Mouse (Mus musculus) liver, embryonic 13.5 days (tissue): ENCODE results near the gene Rhob. TPM values are rescaled to one million over a fixed set of nuclear protein-coding genes. Genes with fewer than 3 reads are reported as not detected.
"Not testable (repeated sequence)": the region's sequence is repeated elsewhere in the genome, so short reads cannot be mapped to it uniquely, and the experiment has no call there.

Source experiments
- ATAC-seq: fragments of 200-750 bp; cut with Nextera tagmentation; 2 replicates; pipeline ENCODE4 v1.8.0; 2017; ENCODE audit warnings: low read depth, mild to moderate bottlenecking, moderate number of reproducible peaks, moderate library complexity
- DNase-seq: peaks from one replicate; pipeline ENCODE4 v3.0.0; 2022
- H3K27ac ChIP-seq: fragments of 300-500 bp; sonication (generic); 2 replicates; pipeline ENCODE4 v1.5.1; 2015; ENCODE audit warnings: moderate library complexity, mild to moderate bottlenecking, inconsistent platforms
- H3K27me3 ChIP-seq: fragments of 300-500 bp; sonication (generic); 2 replicates; pipeline ENCODE4 v1.6.1; 2015; ENCODE audit warnings: mild to moderate bottlenecking, inconsistent platforms
- H3K36me3 ChIP-seq: fragments of 300-500 bp; sonication (generic); 2 replicates; pipeline ENCODE4 v1.6.1; 2015; ENCODE audit warnings: mild to moderate bottlenecking, inconsistent platforms
- H3K4me1 ChIP-seq: fragments of 300-500 bp; sonication (generic); replicated peaks from 2 replicates; pipeline ENCODE4 v1.6.1; 2015; ENCODE audit warnings: inconsistent platforms
- H3K4me2 ChIP-seq: fragments of 300-500 bp; sonication (generic); 2 replicates; pipeline ENCODE4 v1.6.1; 2015; ENCODE audit warnings: inconsistent platforms, mild to moderate bottlenecking, moderate library complexity
- H3K4me3 ChIP-seq: fragments of 300-500 bp; sonication (generic); replicated peaks from 2 replicates; pipeline ENCODE4 v1.5.1; 2015; ENCODE audit warnings: mild to moderate bottlenecking, inconsistent platforms
- H3K9ac ChIP-seq: fragments of 300-500 bp; sonication (generic); 2 replicates; pipeline ENCODE4 v1.6.1; 2015; ENCODE audit warnings: mild to moderate bottlenecking, inconsistent platforms
- H3K9me3 ChIP-seq: fragments of 300-500 bp; sonication (generic); replicated peaks from 2 replicates; pipeline ENCODE4 v1.6.1; 2016; ENCODE audit warnings: inconsistent platforms
- WGBS: fragments of 180-500 bp; shearing (Covaris S2); methylation state at CpG from one replicate; pipeline ENCODE4 v1.1.7; 2015; ENCODE audit not compliant: insufficient replicate concordance; 5-methylcytosine and 5-hydroxymethylcytosine counted together
- polyA plus RNA-seq: library from polyadenylated mRNA; unstranded; fragments of >200 nt; fragmentation: Nextera tagmentation; extraction: Ambion mirVana; gene quantifications from 2 replicates; pipeline ENCODE4 v1.2.1, GENCODE M21; 2015

Gene Rhob
- polyA plus RNA-seq, 1 experiment from 2014 or later, result 6.0 TPM

DNA sequence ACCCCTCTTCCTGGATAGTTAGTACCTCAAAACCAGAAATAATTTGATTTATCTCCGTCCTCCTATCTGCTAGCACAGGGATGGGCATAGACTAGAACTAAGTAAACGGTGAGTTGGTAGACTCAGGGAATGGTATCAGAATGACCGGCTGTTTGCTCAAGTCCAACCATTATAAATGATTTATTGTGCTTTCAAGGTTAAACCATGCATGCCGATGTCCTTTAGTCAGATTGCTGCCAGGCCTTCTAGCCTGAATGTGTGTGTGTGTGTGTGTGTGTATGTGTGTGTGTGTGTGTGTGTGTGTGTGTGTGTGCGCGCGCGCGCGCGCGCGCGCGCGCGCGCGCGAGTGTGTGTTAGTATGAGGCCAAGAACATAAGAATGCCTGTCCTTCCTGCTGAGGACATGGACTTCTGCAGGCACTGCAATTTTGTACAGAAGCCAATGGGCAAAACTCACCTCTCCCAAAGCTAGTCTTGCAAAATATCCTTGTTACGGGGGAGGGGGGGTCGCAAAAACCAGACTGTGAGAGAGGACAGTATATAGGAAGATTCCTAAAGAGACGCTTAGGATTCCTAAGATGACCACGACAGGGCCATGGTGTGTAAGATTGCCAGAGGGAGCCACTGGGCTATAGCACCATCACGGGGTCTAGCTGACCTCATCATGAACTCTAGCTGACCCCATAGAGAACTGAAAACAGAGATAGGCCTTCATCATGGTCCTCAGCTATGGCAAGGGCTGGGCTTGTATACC lies 29.9 kb downstream of the Rhob start:
- Histone ChIP-seq H3K36me3 (no peaks in the 10 kb centered on the region), H3K27ac (no peak overlapping the region), H3K9ac (no peak overlapping the region), H3K4me2 (no peak overlapping the region), H3K27me3 (no peaks in the 10 kb centered on the region), H3K9me3 (no peaks in the 10 kb centered on the region), H3K4me3 (no peak overlapping the region), H3K4me1 (no peaks in the 10 kb centered on the region)
- DNase-seq (no peak), ATAC-seq (no peak)
- 83% methylated on average over 25 of the region's 25 CpGs for WGBS

DNA sequence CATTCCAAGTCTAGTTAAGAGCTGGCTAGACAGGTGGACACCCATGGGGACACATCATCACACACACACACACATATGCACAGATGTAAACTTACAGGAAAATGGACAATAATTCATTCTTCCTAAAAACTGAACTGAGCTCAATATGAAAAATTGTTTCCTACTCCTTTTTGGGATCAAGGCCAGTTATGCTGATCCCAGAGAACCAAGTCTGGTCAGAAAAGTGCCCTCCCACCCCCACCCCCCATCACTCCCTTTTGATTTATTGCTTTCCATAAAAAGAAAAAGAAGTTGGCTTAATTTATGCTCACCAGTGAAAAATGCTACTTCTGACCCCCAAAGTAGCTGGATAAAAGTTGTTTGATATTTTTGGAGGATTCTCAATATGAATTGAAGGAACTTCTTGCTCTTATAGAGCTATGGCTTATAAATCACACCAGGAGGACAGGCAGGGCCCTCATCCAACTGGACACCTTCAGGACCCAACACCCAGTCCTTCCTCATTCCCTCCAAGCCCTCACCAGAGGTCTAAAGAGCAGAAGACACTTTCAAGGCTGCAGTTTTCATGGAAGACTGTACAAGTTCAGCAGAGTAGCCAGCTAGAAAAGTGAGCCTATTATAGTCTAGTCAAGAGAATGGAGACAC lies 31.5 kb downstream of the Rhob start:
- DNase-seq (no peak), ATAC-seq (no peak)
- H3K27ac ChIP-seq, result no peak overlapping the region
- no peaks in the 10 kb centered on the region for H3K36me3 ChIP-seq
- H3K9ac ChIP-seq, result no peak overlapping the region
- no peak overlapping the region for H3K4me2 ChIP-seq
- H3K27me3 ChIP-seq, result no peaks in the 10 kb centered on the region
- H3K9me3 ChIP-seq, result no peaks in the 10 kb centered on the region
- no peaks in the 10 kb centered on the region for H3K4me1 ChIP-seq
- no peak overlapping the region for H3K4me3 ChIP-seq

DNA sequence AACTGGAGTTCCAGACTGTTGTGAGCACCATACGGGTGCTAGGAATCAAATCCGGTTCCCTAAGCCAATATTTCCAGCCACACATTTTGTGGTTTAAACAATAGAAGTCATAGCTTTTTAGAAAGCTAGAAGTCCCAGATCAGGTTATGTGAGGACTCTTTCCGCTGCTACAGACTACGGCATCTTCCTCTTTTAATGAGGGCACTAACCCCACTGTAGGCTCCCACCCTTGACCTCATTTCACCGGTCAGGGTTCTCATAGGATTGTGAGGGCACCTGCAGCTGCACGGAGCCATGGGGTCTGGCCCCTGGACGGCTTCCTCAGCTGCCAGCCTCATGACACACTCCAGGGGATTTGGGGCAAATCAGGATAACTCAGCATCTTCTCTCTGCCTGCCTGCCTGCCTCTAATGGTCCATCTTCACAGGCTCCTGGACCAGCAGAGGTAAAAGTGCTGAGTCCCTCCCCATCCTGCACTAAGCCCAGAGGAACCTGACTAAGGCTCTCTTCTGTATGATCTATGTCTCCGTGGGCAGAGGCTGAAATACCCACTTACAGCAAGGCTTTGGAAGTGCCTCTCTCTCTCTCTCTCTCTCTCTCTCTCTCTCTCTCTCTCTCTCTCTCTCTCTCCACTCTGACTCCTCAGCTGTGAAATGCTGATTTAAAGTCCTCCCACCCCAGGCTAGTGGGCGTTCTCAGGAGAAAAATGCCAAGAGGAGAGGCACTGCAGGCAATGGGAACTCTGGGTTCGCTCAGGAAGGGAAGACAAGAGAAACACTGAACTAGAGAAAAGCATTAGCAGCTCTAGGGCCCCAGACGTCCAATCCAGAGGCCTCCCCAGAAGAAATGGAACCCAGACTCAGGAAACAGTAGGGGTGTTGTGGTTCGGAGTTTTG lies 32.5 kb downstream of the Rhob start:
- ATAC-seq, result no peak

DNA sequence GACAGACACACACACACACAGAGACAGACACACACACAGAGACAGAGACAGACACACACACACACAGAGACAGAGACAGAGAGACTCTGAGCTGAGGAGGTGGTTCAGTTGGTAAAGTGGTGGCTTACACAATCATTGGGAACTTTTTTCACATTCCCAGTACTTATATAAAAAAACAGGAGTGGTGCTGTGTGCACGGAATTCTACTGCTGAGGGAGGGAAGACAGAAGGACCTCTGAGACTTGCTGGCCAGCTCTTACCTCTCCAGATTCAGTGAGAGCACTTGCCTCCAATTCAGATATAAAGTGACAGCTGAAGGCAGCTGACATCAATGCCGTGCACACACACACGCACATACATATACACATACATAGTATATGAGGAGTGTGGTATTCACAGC lies 34.1 kb downstream of the Rhob start:
- Histone ChIP-seq H3K27ac (no peak overlapping the region), H3K4me2 (no peak overlapping the region), H3K36me3 (no peaks in the 10 kb centered on the region), H3K9ac (no peak overlapping the region), H3K27me3 (no peaks in the 10 kb centered on the region), H3K4me3 (no peak overlapping the region), H3K9me3 (no peaks in the 10 kb centered on the region), H3K4me1 (no peaks in the 10 kb centered on the region)
- WGBS, result 66% methylated on average over 3 of the region's 3 CpGs
- DNase-seq (no peak), ATAC-seq (no peak)

More for the DNA sequence above, 32.5 kb downstream of the Rhob start:
- 48% methylated on average over 12 of the region's 12 CpGs for WGBS
- no peaks in the 10 kb centered on the region for H3K36me3 ChIP-seq
- H3K9me3 ChIP-seq, result no peaks in the 10 kb centered on the region
- H3K27ac ChIP-seq, result no peak overlapping the region
- no peak overlapping the region for H3K4me3 ChIP-seq
- H3K4me2 ChIP-seq, result no peak overlapping the region
- H3K27me3 ChIP-seq, result no peaks in the 10 kb centered on the region
- no peak overlapping the region for H3K9ac ChIP-seq
- DNase-seq, result no peak
- H3K4me1 ChIP-seq, result no peaks in the 10 kb centered on the region

DNA sequence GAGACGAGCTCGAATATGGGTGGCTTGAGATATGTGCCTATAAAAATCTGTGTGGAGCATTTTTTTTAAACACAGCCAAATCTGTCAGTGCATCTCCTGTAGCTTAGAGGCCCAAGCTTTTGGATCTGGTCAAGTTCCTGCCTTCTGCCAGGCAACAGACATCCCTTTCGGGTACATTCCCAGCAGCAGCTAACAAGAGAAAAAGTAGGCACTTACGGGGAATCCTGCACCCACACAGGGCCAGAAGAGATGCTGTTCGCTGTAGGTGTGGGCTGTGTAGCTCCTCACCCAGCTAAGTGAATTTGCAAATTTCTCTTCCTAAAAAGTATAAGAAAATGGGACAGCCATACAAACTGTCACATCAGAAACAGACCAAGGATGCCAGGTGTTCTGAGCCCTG lies 34.8 kb downstream of the Rhob start:
- H3K9ac ChIP-seq, result no peak overlapping the region
- no peak for DNase-seq
- no peak overlapping the region for H3K27ac ChIP-seq
- no peak for ATAC-seq
- no peaks in the 10 kb centered on the region for H3K36me3 ChIP-seq
- H3K4me3 ChIP-seq, result no peak overlapping the region
- no peak overlapping the region for H3K4me2 ChIP-seq
- H3K9me3 ChIP-seq, result no peaks in the 10 kb centered on the region
- no peaks in the 10 kb centered on the region for H3K4me1 ChIP-seq
- H3K27me3 ChIP-seq, result no peaks in the 10 kb centered on the region
- 69% methylated on average over 5 of the region's 5 CpGs for WGBS

DNA sequence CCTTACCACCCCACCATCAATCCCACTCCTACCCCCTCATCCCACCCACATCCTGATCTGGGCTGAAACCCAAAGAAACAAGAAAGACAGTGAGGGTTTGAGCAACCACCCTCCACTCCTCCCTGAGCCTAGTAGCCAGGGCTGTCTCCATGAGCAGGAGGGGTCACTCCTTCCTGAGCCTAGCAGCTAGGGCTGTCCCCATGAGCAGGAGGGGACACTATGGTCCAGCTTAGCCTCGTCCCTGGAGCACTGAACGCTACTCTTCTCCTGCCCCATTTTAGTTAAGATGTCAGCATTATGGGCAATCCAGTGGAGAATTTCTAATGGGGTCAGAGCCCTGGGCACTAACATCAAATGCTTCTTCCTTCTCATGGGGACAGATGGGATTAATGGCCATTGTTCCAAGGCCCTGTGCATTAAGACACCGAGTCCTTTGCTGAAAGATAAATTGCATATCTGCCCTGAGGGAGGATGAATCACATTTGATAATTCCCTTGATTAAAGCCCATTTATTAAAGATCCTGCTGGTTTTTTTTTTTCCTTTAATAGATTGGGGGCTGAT lies 36.1 kb downstream of the Rhob start:
- H3K9me3 ChIP-seq, result no peaks in the 10 kb centered on the region
- H3K4me2 ChIP-seq, result no peak overlapping the region
- H3K27ac ChIP-seq, result no peak overlapping the region
- no peaks in the 10 kb centered on the region for H3K4me1 ChIP-seq
- DNase-seq (no peak), ATAC-seq (no peak)
- no peaks in the 10 kb centered on the region for H3K36me3 ChIP-seq
- 56% methylated on average over 3 of the region's 3 CpGs for WGBS
- H3K9ac ChIP-seq, result no peak overlapping the region
- H3K27me3 ChIP-seq, result no peaks in the 10 kb centered on the region
- no peak overlapping the region for H3K4me3 ChIP-seq

DNA sequence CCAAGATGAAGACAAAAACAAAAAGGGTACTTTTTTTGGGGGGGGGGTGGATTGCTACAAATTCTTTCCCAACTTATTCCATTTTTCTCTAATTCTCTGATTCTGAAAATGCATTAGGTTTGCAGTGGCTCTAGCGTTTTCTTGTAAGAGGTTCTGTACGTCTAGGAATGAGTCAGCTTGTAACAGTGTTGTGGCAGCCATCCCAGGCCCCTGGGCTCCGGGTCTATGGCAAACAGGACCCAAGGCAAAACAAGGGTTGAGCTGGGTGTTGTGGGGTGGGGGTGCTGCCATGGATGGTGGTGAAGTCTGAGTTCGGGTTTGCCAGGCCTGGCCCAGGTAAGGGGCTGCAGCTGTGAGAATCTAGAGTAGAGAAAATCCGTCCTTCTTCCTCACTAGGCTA lies 37.3 kb downstream of the Rhob start:
- Histone ChIP-seq H3K36me3 (no peaks in the 10 kb centered on the region), H3K4me1 (no peaks in the 10 kb centered on the region), H3K4me2 (no peak overlapping the region), H3K27me3 (no peaks in the 10 kb centered on the region), H3K9ac (no peak overlapping the region), H3K9me3 (no peaks in the 10 kb centered on the region), H3K4me3 (no peak overlapping the region), H3K27ac (no peak overlapping the region)
- ATAC-seq (no peak), DNase-seq (no peak)
- 57% methylated on average over 5 of the region's 5 CpGs for WGBS

DNA sequence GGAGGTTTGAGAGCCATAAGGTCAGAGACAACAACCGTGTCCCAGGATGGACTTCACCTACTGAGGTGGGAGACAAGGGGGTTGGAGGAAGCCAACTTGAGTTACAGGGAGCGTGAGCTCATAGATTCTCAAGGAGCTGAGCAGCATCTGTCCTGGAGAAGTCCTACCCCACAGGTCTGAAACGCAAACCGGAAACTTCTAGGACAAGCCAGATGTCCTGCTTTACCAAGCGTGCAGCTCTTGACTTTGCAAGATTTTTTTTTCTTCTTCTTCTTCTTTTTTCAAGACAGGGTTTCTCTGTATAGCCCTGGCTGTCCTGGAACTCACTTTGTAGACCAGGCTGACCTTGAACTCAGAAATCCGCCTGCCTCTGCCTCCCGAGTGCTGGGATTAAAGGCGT lies 38.2 kb downstream of the Rhob start:
- not testable (repeated sequence) for H3K4me1 ChIP-seq, H3K9me3 ChIP-seq, DNase-seq, H3K36me3 ChIP-seq, H3K27me3 ChIP-seq, H3K4me3 ChIP-seq, ATAC-seq, H3K9ac ChIP-seq, H3K27ac ChIP-seq, H3K4me2 ChIP-seq
- 71% methylated on average over 8 of the region's 8 CpGs for WGBS

DNA sequence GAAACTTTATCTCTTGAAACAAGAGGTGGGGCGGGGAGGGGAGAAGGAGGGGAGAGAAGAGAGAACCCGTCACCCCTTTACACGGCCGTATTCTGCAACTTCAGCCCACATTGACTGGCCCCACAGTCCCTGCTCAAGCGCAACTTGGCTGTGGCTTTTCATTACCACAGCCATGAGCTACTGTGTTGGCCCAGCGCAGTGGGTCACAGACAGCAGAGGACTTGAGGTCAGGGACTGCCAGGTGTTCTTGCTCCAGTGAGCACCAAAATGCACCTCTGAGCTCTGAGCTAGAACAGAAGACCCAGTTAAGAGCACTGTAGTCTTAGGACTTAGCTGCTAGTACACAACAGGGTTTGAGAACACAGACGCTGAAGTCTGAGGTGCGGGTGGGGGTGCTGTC lies 41.4 kb downstream of the Rhob start:
- Histone ChIP-seq H3K27ac (no peak overlapping the region), H3K9ac (no peak overlapping the region), H3K27me3 (no peaks in the 10 kb centered on the region), H3K4me3 (no peak overlapping the region), H3K36me3 (no peaks in the 10 kb centered on the region), H3K4me1 (no peaks in the 10 kb centered on the region), H3K4me2 (no peak overlapping the region), H3K9me3 (no peaks in the 10 kb centered on the region)
- no peak for ATAC-seq
- no peak for DNase-seq
- WGBS, result 60% methylated on average over 8 of the region's 8 CpGs

DNA sequence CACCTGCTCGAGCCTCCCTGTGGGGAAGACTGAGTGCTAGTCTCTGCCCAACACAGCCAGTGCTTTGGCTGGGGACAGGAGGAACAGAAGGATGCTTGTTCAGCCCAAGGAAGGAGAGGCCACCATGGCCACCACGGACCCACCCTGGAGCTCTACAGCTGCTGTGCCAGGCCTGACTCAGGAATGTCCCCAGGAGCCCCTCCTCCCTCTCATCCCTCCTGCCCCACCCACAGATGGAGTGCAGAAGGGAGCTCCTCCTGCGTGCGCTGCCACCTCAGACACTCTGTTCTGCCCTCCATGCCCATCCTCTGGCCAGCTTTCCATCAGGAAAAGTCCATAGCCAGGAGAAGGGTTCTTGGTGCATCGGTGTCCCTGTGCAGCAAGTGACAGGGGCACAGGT lies 42.8 kb downstream of the Rhob start:
- Histone ChIP-seq H3K27ac (no peak overlapping the region), H3K27me3 (no peaks in the 10 kb centered on the region), H3K9me3 (no peaks in the 10 kb centered on the region), H3K4me2 (no peak overlapping the region), H3K4me3 (no peak overlapping the region), H3K4me1 (peaks cover 1% of the 10 kb centered on the region; the same call in 1 of the 2 replicates), H3K9ac (no peak overlapping the region), H3K36me3 (no peaks in the 10 kb centered on the region)
- 75% methylated on average over 5 of the region's 5 CpGs for WGBS
- no peak for DNase-seq
- no peak for ATAC-seq

DNA sequence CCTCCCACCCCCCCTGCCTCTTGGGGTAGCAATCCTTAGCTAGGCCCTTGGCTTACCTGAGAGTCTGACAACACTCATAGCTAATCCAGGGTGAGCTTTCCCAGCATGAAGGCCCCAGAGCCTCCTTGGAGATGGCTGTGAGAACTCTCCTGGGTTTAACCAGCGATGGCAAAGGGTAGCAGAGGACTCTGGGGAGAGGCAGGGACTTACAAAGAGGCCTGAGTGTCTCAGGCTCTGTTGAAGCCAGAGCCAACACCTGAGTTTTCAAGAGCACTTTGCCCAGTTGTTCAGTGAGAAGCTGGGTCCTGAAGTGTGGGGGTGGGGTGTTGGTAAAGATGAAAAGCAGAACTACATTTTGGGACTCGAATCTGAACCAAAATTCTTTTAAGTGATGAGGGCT lies 44.8 kb downstream of the Rhob start:
- peaks cover 4% of the 10 kb centered on the region; the same call in 1 of the 2 replicates for H3K4me1 ChIP-seq
- no peaks in the 10 kb centered on the region for H3K9me3 ChIP-seq
- H3K4me3 ChIP-seq, result no peak overlapping the region
- H3K27ac ChIP-seq, result no peak overlapping the region
- ATAC-seq (no peak), DNase-seq (no peak)
- 23% methylated on average over 2 of the region's 2 CpGs for WGBS
- no peak overlapping the region for H3K9ac ChIP-seq
- H3K4me2 ChIP-seq, result no peak overlapping the region
- no peaks in the 10 kb centered on the region for H3K27me3 ChIP-seq
- no peaks in the 10 kb centered on the region for H3K36me3 ChIP-seq
